Mouse (Mus musculus) E14TG2a.4 (cell line): Measurements from ENCODE around the gene Chchd2.
A peak's percentile ranks its signal among the peaks of the same experiment; 100 is the strongest.

Source experiments
- H3K27me3 ChIP-seq: 2 replicates; pipeline ENCODE4 v1.6.1; 2014; ENCODE audit warnings: low read length, control low read depth; ENCODE audit not compliant: insufficient read depth
- H3K36me3 ChIP-seq: 2 replicates; pipeline ENCODE4 v1.6.1; 2014; ENCODE audit warnings: low read length, control low read depth; ENCODE audit not compliant: insufficient read depth
- H3K4me1 ChIP-seq: replicated peaks from 2 replicates; pipeline ENCODE4 v1.6.1; 2014; ENCODE audit warnings: low read depth, low read length, control low read depth
- H3K4me3 ChIP-seq: replicated peaks from 2 replicates; pipeline ENCODE4 v1.5.1; 2014; ENCODE audit warnings: mild to moderate bottlenecking, low read length
- H3K9me3 ChIP-seq: 2 replicates; pipeline ENCODE4 v1.6.1; 2014; ENCODE audit warnings: low read length, control low read depth
- CTCF ChIP-seq: conservative IDR thresholded peaks from 2 replicates; pipeline ENCODE4 v1.5.1; 2014; ENCODE audit warnings: low read length
- NANOG ChIP-seq: IDR thresholded peaks from 2 replicates; pipeline ENCODE4 v1.6.1; 2014; ENCODE audit warnings: borderline replicate concordance, low read length, mixed read lengths
- POU5F1 ChIP-seq: IDR thresholded peaks from 2 replicates; pipeline ENCODE4 v1.6.1; 2014; ENCODE audit warnings: low read length, borderline replicate concordance

The Chchd2 gene

DNA sequence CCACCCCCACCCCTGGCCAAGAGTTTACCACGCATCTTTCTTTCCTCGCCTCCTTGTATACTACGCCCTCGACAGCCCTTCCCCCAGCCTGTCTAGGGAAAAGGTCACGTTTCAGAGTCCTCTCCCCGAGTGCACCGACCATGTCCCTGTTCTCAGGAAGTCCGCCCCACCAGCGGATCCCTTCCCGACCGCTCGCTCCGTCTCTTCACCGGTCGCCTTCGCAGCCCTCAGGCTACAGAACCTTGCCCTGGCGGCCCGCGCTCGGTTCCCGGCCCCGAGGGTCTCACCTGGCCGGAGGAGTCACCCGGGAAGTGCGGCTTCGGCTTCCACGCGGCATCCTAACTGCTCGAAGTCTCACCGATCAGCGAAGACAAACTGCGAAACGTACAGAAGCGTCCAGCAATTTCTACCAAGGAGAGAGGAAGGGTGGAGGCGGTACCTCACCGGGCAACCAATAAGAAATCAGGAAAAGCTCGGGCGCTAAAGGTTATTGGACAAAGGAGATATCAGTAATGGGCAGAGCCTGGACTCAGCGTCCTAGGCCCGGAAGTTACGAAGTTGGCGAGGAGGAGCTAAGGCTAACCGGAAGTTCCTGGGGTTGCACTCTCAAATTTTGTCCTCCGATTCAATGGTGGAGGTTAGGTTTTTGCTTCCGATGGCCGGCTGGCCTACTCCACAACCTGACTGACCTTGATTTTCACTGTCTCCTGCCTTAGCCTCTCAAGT, at the start of gene Chchd2:
Chchd2 (minus strand) TSS at position 560 of the 726 bp plus-strand sequence.
- Histone ChIP-seq H3K36me3 (peaks cover 33% of the 10 kb centered on the region), H3K4me1 (peaks cover 48% of the 10 kb centered on the region), H3K4me3 (peak within 1 kb of the TSS; percentile 96), H3K9me3 (peaks cover 9% of the 10 kb centered on the region), H3K27me3 (no peaks in the 10 kb centered on the region)
- TF ChIP-seq POU5F1 (no peak), NANOG (no peak), CTCF (no peak)

- Histone ChIP-seq H3K9me3 (no peaks in the 10 kb centered on the region), H3K4me3 (no peak overlapping the region), H3K27me3 (no peaks in the 10 kb centered on the region), H3K36me3 (no peaks in the 10 kb centered on the region), H3K4me1 (peaks cover 22% of the 10 kb centered on the region)
- TF ChIP-seq NANOG (no peak), POU5F1 (no peak), CTCF (no peak)
Measured at GRCm38 (mm10) chr5:129936941-129937340, 49.7 kb upstream of the Chchd2 start.

DNA sequence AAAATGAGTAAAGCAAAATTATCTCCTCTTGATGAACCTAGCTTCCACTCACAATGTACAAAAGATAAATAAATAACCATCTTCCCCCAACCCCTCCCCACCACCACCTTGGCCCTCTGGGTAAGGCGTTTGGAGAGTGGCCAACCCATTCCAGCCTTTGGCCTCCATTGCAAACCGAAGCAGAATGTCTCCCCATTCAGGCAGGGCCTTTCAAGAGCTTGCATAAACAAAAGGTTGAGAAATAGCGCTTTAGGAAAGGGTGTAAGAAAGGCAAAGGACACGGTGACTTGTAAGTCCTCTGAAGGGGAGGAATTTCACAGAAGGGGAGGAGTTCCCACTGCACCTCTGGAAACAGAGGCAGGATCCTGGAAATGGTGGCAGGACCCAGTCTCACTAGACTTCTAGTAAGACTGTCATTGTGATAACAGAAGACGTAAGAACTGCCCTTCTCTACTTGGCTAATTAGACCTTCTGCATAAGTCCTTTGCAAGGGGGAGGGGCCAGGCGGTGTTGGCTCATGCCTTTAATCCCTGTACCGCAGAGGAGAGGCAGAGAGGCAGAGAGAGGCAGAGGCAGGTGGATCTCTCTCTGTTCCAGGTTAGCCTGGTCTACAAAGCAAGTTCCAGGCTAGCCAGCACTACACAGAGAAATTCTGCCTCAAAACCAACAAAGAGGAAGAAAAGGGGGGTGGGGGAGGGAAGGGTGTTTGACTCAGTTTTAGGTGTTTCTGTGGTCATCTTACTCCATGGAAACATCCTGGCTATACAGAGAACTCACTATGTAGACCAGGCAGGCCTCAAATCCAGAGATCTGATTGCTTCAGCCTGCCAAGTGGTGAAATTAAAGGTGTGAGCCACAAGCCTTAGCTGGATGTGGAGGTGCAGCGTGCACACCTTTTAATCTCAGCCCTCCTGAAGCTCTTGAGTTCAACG, 42.9 kb upstream of the Chchd2 start:
- no peaks in the 10 kb centered on the region for H3K27me3 ChIP-seq
- no peaks in the 10 kb centered on the region for H3K9me3 ChIP-seq
- H3K36me3 ChIP-seq = no peaks in the 10 kb centered on the region
- peaks cover 20% of the 10 kb centered on the region for H3K4me1 ChIP-seq
- TF ChIP-seq CTCF (no peak), NANOG (no peak), POU5F1 (no peak)
- H3K4me3 ChIP-seq = peak overlapping the region; percentile 41

DNA sequence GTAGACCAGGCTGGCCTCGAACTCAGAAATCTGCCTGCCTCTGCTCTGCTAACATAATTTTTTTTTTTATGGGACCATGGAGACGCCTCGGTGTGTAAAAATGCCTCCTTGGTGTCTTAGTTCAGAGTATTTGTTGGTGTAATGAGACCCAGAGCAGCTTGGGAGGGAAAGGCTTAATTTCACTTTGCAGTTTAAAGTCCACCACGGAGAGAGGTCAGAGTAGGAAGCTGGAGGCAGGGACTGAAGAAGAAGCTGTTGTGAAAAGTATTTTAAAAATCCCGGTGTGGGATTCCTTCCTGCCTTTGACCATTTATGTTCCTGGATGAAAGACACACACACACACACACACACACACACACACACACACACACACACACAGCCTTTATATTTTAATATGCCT, 38.7 kb upstream of the Chchd2 start:
- Histone ChIP-seq H3K27me3 (no peaks in the 10 kb centered on the region), H3K4me3 (no peak overlapping the region), H3K9me3 (no peaks in the 10 kb centered on the region), H3K36me3 (no peaks in the 10 kb centered on the region), H3K4me1 (peaks cover 15% of the 10 kb centered on the region)
- TF ChIP-seq POU5F1 (no peak), CTCF (no peak), NANOG (no peak)

- H3K4me3 ChIP-seq = no peak overlapping the region
- H3K4me1 ChIP-seq = peaks cover 12% of the 10 kb centered on the region
- no peaks in the 10 kb centered on the region for H3K36me3 ChIP-seq
- H3K9me3 ChIP-seq = no peaks in the 10 kb centered on the region
- H3K27me3 ChIP-seq = no peaks in the 10 kb centered on the region
- TF ChIP-seq NANOG (no peak), POU5F1 (no peak), CTCF (no peak)
Measured at GRCm38 (mm10) chr5:129924820-129925452, 37.7 kb upstream of the Chchd2 start.

GRCm38 (mm10) chr5:129921972-129922371, 34.7 kb upstream of the Chchd2 start:
- TF ChIP-seq CTCF = peak; percentile 67
- TF ChIP-seq NANOG = no peak
- H3K9me3 ChIP-seq = no peaks in the 10 kb centered on the region

GRCm38 (mm10) chr5:129919320-129919719, 32.0 kb upstream of the Chchd2 start:
- Histone ChIP-seq H3K4me3 (peak overlapping the region; percentile 68), H3K27me3 (no peaks in the 10 kb centered on the region), H3K36me3 (no peaks in the 10 kb centered on the region), H3K4me1 (peaks cover 47% of the 10 kb centered on the region), H3K9me3 (no peaks in the 10 kb centered on the region)
- no peak for TF ChIP-seq POU5F1
- no peak for TF ChIP-seq CTCF
- TF ChIP-seq NANOG = no peak

More at GRCm38 (mm10) chr5:129921972-129922371, 34.7 kb upstream of the Chchd2 start:
- Histone ChIP-seq H3K27me3 (no peaks in the 10 kb centered on the region), H3K4me3 (no peak overlapping the region), H3K4me1 (peaks cover 26% of the 10 kb centered on the region), H3K36me3 (no peaks in the 10 kb centered on the region)

GRCm38 (mm10) chr5:129918752-129919151, 31.5 kb upstream of the Chchd2 start:
- Histone ChIP-seq H3K9me3 (no peaks in the 10 kb centered on the region), H3K4me3 (peak overlapping the region; percentile 68), H3K36me3 (no peaks in the 10 kb centered on the region), H3K4me1 (peaks cover 52% of the 10 kb centered on the region), H3K27me3 (no peaks in the 10 kb centered on the region)
- TF ChIP-seq CTCF = no peak
- no peak for TF ChIP-seq NANOG
- no peak for TF ChIP-seq POU5F1
